Mouse (Mus musculus): ENCODE results near the gene Pax1. TPM values are rescaled to one million over a fixed set of nuclear protein-coding genes. Genes with fewer than 3 reads are reported as not detected.

Pax1 gene
- total and polyA plus RNA-seq, 2 experiments from 2014 or later = 0.49 TPM; not detected in 1

GRCm38 (mm10) chr2:147364198-147364597 lies 2.5 kb downstream of the Pax1 start:
- 0 out of 2 replicates have a peak, but pooled peaks cover 3% of the 10 kb centered on the region for H3K9me3 ChIP-seq (ENCODE audit: low read length)
- ATAC-seq (ENCODE audit: low FRiP score) = no peak
- TF ChIP-seq CTCF (IDR thresholded peaks at IDR 0.05) = no peak
- H3K4me3 ChIP-seq (ENCODE audit: low read depth, low read length) = no peak overlapping the region
- H3K4me1 ChIP-seq (ENCODE audit: insufficient read depth, low read length) = no peaks in the 10 kb centered on the region
- H3K36me3 ChIP-seq (ENCODE audit: insufficient read depth, low read length) = no peaks in the 10 kb centered on the region
- H3K9ac ChIP-seq (replicated peaks; ENCODE audit: low read length, poor library complexity, severe bottlenecking) = no peak overlapping the region
- H3K27me3 ChIP-seq (ENCODE audit: insufficient read depth, low read length) = peaks cover 92% of the 10 kb centered on the region
- 6% methylated on average over 6 of the region's 6 CpGs for WGBS
- H3K4me2 ChIP-seq (ENCODE audit: low read depth, low read length, poor library complexity, severe bottlenecking) = no peak overlapping the region
- DNase-seq (ENCODE audit: low spot score) = no peak
- no peak overlapping the region for H3K27ac ChIP-seq (ENCODE audit: low read depth, low read length)

DNA sequence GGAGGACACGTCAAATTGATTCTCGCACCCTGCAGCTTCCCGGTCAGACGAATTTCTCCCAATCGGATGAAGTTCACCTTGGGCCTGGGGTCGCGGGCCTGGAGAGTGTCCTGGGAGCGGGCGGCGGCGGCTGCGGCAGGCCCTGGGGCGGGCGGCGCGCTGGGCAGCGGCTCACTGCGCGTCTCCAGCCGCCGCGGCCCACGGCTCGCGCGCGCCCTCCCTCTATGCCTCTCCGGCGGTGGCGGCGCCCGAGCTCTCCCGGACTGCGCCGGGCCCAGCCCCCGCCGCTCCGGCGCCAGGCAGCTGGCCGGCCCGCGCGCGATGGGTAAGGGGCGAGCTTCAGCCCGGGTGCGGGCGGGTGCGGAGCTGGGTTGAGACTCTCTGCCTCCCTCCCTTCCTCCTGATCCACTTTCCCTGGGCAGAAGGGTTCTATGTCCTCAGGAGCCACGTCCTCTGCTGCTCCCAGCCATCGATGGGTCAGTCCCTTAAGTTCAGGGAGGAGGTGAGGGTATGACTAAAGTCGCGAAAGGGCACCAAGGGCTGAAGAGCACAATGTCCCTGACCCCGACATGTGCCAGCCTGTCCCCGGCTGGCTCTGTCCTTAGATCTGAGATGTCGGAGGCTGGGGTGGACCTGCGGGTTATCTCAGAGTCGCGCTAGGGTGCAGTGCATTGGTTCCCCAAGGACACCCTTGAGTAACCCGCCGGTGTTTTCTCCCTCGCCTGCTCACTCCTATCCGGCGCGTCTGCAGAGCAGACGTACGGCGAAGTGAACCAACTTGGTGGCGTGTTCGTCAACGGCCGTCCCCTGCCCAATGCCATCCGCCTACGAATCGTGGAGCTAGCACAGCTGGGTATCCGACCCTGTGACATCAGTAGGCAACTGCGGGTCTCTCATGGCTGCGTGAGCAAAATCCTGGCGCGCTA lies 3.5 kb downstream of the Pax1 start:
- Histone ChIP-seq H3K9me3 (ENCODE audit: low read length) (0 out of 2 replicates have a peak, but pooled peaks cover 3% of the 10 kb centered on the region), H3K4me3 (ENCODE audit: low read depth, low read length) (peak overlapping the region; percentile 23), H3K4me1 (ENCODE audit: insufficient read depth, low read length) (no peaks in the 10 kb centered on the region), H3K9ac (replicated peaks; ENCODE audit: low read length, poor library complexity, severe bottlenecking) (no peak overlapping the region), H3K36me3 (ENCODE audit: insufficient read depth, low read length) (no peaks in the 10 kb centered on the region), H3K27ac (ENCODE audit: low read depth, low read length) (no peak overlapping the region), H3K27me3 (ENCODE audit: insufficient read depth, low read length) (peaks cover 93% of the 10 kb centered on the region), H3K4me2 (ENCODE audit: low read depth, low read length, poor library complexity, severe bottlenecking) (peak overlapping the region; percentile 46)
- DNase-seq (ENCODE audit: low spot score) (no peak), ATAC-seq (ENCODE audit: low FRiP score) (peak; percentile 26; the same call in 1 of the 2 replicates)
- no peak for TF ChIP-seq CTCF (IDR thresholded peaks at IDR 0.05)
- WGBS = under 1% methylated on average over 60 of the region's 80 CpGs

- H3K4me1 ChIP-seq (ENCODE audit: insufficient read depth, low read length) = no peaks in the 10 kb centered on the region
- no peak overlapping the region for H3K27ac ChIP-seq (ENCODE audit: low read depth, low read length)
- H3K9me3 ChIP-seq (ENCODE audit: low read length) = 0 out of 2 replicates have a peak, but pooled peaks cover 3% of the 10 kb centered on the region
- TF ChIP-seq CTCF (IDR thresholded peaks at IDR 0.05) = no peak
- peaks cover 93% of the 10 kb centered on the region for H3K27me3 ChIP-seq (ENCODE audit: insufficient read depth, low read length)
- H3K4me2 ChIP-seq (ENCODE audit: low read depth, low read length, poor library complexity, severe bottlenecking) = no peak overlapping the region
- no peak for ATAC-seq (ENCODE audit: low FRiP score)
- no peak overlapping the region for H3K9ac ChIP-seq (replicated peaks; ENCODE audit: low read length, poor library complexity, severe bottlenecking)
- WGBS = 2% methylated on average over 36 of the region's 36 CpGs
- no peaks in the 10 kb centered on the region for H3K36me3 ChIP-seq (ENCODE audit: insufficient read depth, low read length)
- DNase-seq (ENCODE audit: low spot score) = no peak
- H3K4me3 ChIP-seq (ENCODE audit: low read depth, low read length) = no peak overlapping the region
Measured at GRCm38 (mm10) chr2:147365908-147366630, 4.3 kb downstream of the Pax1 start.

DNA sequence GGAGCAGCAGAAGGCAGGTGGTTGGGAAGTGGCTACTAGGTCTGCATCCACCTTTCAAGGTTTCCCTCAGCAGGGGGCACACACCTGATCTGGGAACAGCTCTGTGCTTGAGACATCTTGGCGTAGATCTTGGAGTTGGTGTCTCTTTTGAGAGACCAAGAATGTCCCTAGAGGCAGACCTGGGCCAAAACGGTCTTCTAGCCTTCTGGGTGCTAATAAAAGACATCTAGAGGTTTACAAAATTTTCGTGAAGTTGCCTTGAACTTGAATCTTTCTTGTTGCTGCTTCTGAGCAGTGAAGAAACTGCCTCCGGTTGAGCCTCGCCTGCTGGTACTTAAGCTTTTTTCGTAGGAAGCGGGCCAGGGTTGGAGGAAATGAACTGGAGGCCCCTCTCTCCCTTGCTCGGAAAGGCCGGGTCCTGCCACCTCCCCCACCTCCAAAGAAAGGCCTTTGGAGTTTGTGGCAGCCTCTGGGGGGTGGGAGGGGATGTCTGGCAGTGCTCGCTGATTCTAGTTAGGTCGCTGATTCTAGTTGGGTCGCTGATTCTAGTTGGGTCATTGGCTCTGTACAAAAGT lies 5.6 kb downstream of the Pax1 start:
- no peak overlapping the region for H3K4me3 ChIP-seq (ENCODE audit: low read depth, low read length)
- ATAC-seq (ENCODE audit: low FRiP score) = no peak
- DNase-seq (ENCODE audit: low spot score) = no peak
- 0 out of 2 replicates have a peak, but pooled peaks cover 3% of the 10 kb centered on the region for H3K9me3 ChIP-seq (ENCODE audit: low read length)
- H3K27ac ChIP-seq (ENCODE audit: low read depth, low read length) = no peak overlapping the region
- no peak for TF ChIP-seq CTCF (IDR thresholded peaks at IDR 0.05)
- peaks cover 90% of the 10 kb centered on the region for H3K27me3 ChIP-seq (ENCODE audit: insufficient read depth, low read length)
- no peaks in the 10 kb centered on the region for H3K36me3 ChIP-seq (ENCODE audit: insufficient read depth, low read length)
- no peak overlapping the region for H3K4me2 ChIP-seq (ENCODE audit: low read depth, low read length, poor library complexity, severe bottlenecking)
- no peaks in the 10 kb centered on the region for H3K4me1 ChIP-seq (ENCODE audit: insufficient read depth, low read length)
- H3K9ac ChIP-seq (replicated peaks; ENCODE audit: low read length, poor library complexity, severe bottlenecking) = no peak overlapping the region
- WGBS = 2% methylated on average over 12 of the region's 12 CpGs

GRCm38 (mm10) chr2:147367911-147368591 lies 6.3 kb downstream of the Pax1 start:
- Histone ChIP-seq H3K4me2 (ENCODE audit: low read depth, low read length, poor library complexity, severe bottlenecking) (no peak overlapping the region), H3K9me3 (ENCODE audit: low read length) (0 out of 2 replicates have a peak, but pooled peaks cover 3% of the 10 kb centered on the region), H3K36me3 (ENCODE audit: insufficient read depth, low read length) (no peaks in the 10 kb centered on the region), H3K4me3 (ENCODE audit: low read depth, low read length) (no peak overlapping the region), H3K9ac (replicated peaks; ENCODE audit: low read length, poor library complexity, severe bottlenecking) (no peak overlapping the region), H3K4me1 (ENCODE audit: insufficient read depth, low read length) (no peaks in the 10 kb centered on the region), H3K27me3 (ENCODE audit: insufficient read depth, low read length) (peaks cover 89% of the 10 kb centered on the region), H3K27ac (ENCODE audit: low read depth, low read length) (no peak overlapping the region)
- ATAC-seq (ENCODE audit: low FRiP score) (no peak), DNase-seq (ENCODE audit: low spot score) (no peak)
- no peak for TF ChIP-seq CTCF (IDR thresholded peaks at IDR 0.05)
- WGBS = 2% methylated on average over 32 of the region's 32 CpGs

Data from midbrain, postnatal 0 days (tissue).